8 mouse cellular contexts compared by ENCODE assay signal in genomic region chr6:82917778-82918129, GRCm38 (mm10). TPM values are rescaled to one million over a fixed set of nuclear protein-coding genes. Genes with fewer than 3 reads are reported as not detected.
DNase-seq lines count a peak whose midpoint lies in the region; ATAC-seq and TF ChIP-seq lines count a peak whose summit lies in the region.

No protein-coding gene starts in this region.

- TF ChIP-seq POLR2A in liver, adult 2 months (IDR thresholded peaks at IDR 0.05; ENCODE audit: extremely low read depth, insufficient read depth, low read length): no peak
- no peak for TF ChIP-seq POLR2A in thymus, adult 2 months (IDR thresholded peaks at IDR 0.05; ENCODE audit: control insufficient read depth, extremely low read depth, insufficient read depth, low read length, poor library complexity)

- no peak overlapping the region for H3K4me3 ChIP-seq in forebrain, embryonic 10.5 days
- H3K4me3 ChIP-seq in intestine, embryonic 14.5 days (ENCODE audit: low read depth, low read length): no peak overlapping the region
- no peak overlapping the region for H3K4me3 ChIP-seq in liver, adult 2 months (ENCODE audit: insufficient read depth, low read depth, low read length)
- no peak overlapping the region for H3K4me3 ChIP-seq in thymus, adult 2 months (ENCODE audit: control insufficient read depth, insufficient read depth, low read length)

- no peak overlapping the region for H3K4me2 ChIP-seq in intestine, embryonic 14.5 days (ENCODE audit: low read length)

- DNase-seq in frontal cortex, postnatal 14 days (ENCODE audit: low spot score in 2 of 2): no peak
- DNase-seq in Muller cell, postnatal 12 days (ENCODE audit: inconsistent ontology term): peak; percentile 29
- DNase-seq in forebrain, embryonic 10.5 days (ENCODE audit: extremely low spot score, low spot score): peak; percentile 58
- DNase-seq in intestine, embryonic 14.5 days (ENCODE audit: low spot score): peak; percentile 75
- DNase-seq in liver, adult 2 months (ENCODE audit: extremely low read depth, low read depth, low spot score): no peak
- peak; percentile 40 to 47 for DNase-seq in natural killer cell, adult 2 months (ENCODE audit: low spot score in 2 of 2)
- DNase-seq in thymus, adult 2 months: peak; percentile 68

- H3K9me3 ChIP-seq in forebrain, embryonic 10.5 days: no peaks in the 10 kb centered on the region
- H3K9me3 ChIP-seq in intestine, embryonic 14.5 days (ENCODE audit: control insufficient read depth, low read length): no peaks in the 10 kb centered on the region

- H3K27me3 ChIP-seq in forebrain, embryonic 10.5 days (ENCODE audit: poor library complexity, severe bottlenecking): peaks cover 6% of the 10 kb centered on the region; the same call in 1 of the 2 replicates
- no peaks in the 10 kb centered on the region for H3K27me3 ChIP-seq in intestine, embryonic 14.5 days (replicated peaks; ENCODE audit: control insufficient read depth, insufficient read depth, low read length)
- H3K27me3 ChIP-seq in liver, adult 2 months (ENCODE audit: control insufficient read depth, insufficient read depth, low read length): no peaks in the 10 kb centered on the region
- no peaks in the 10 kb centered on the region for H3K27me3 ChIP-seq in thymus, adult 2 months (ENCODE audit: control insufficient read depth, insufficient read depth, low read length)

- peak; percentile 77 for TF ChIP-seq CTCF in liver, adult 2 months (IDR thresholded peaks at IDR 0.05; ENCODE audit: low read depth, low read length)
- peak; percentile 73; the same call in 1 of the 2 replicates for TF ChIP-seq CTCF in thymus, adult 2 months (IDR thresholded peaks at IDR 0.05; ENCODE audit: borderline replicate concordance, control insufficient read depth, extremely low read depth, insufficient read depth, low read length, poor library complexity)

- H3K27ac ChIP-seq in forebrain, embryonic 10.5 days: no peak overlapping the region
- no peak overlapping the region for H3K27ac ChIP-seq in intestine, embryonic 14.5 days (ENCODE audit: low read depth)
- no peak overlapping the region for H3K27ac ChIP-seq in liver, adult 2 months (replicated peaks; ENCODE audit: insufficient read depth, low read depth, low read length)
- no peak overlapping the region for H3K27ac ChIP-seq in thymus, adult 2 months (ENCODE audit: control insufficient read depth, insufficient read depth, low read length)

- peak; percentile 36 for ATAC-seq in frontal cortex, adult (ENCODE audit: low TSS enrichment)
- ATAC-seq in intestine, embryonic 14.5 days (replicated peaks; ENCODE audit: low FRiP score, low TSS enrichment, low read depth): peak; percentile 60; the same call in 1 of the 2 replicates

- no peaks in the 10 kb centered on the region for H3K79me2 ChIP-seq in liver, adult 2 months (ENCODE audit: control insufficient read depth, insufficient read depth, low read length)

- WGBS in forebrain, embryonic 10.5 days: 18% methylated on average over 8 of the region's 8 CpGs
- 16% methylated on average over 8 of the region's 8 CpGs for WGBS in intestine, embryonic 14.5 days
- 16% methylated on average over 8 of the region's 8 CpGs for WGBS in liver, adult 2 months
- WGBS in thymus, adult 2 months: 25% methylated on average over 8 of the region's 8 CpGs

- H3K4me1 ChIP-seq in forebrain, embryonic 10.5 days: no peaks in the 10 kb centered on the region
- no peaks in the 10 kb centered on the region for H3K4me1 ChIP-seq in intestine, embryonic 14.5 days (replicated peaks; ENCODE audit: control insufficient read depth, insufficient read depth, low read length)
- no peaks in the 10 kb centered on the region for H3K4me1 ChIP-seq in liver, adult 2 months (ENCODE audit: control insufficient read depth, insufficient read depth, low read length)
- H3K4me1 ChIP-seq in thymus, adult 2 months (replicated peaks; ENCODE audit: control insufficient read depth, insufficient read depth, low read length): peaks cover 50% of the 10 kb centered on the region

- H3K9ac ChIP-seq in intestine, embryonic 14.5 days (ENCODE audit: low read length): no peak overlapping the region
- H3K9ac ChIP-seq in liver, adult 2 months (ENCODE audit: low read depth, low read length): no peak overlapping the region

- H3K36me3 ChIP-seq in forebrain, embryonic 10.5 days (replicated peaks): no peaks in the 10 kb centered on the region
- no peaks in the 10 kb centered on the region for H3K36me3 ChIP-seq in intestine, embryonic 14.5 days (ENCODE audit: control insufficient read depth, insufficient read depth, low read length)
- no peaks in the 10 kb centered on the region for H3K36me3 ChIP-seq in liver, adult 2 months (ENCODE audit: control insufficient read depth, insufficient read depth, low read length)
- H3K36me3 ChIP-seq in thymus, adult 2 months (ENCODE audit: control insufficient read depth, insufficient read depth, low read length): no peaks in the 10 kb centered on the region

RNA-seq across cellular contexts. Expression of gene Sema4f, which starts 21.8 kb away (rescaled TPM):
- polyA plus RNA-seq in forebrain, embryonic 10.5 days (2016; fragmentation: Nextera tagmentation; extraction: Ambion mirVana): 1.8 TPM in 2 replicates
- 1.5 and 1.6 TPM in 2 replicates for polyA plus RNA-seq in intestine, embryonic 14.5 days (2014; fragmentation: Nextera tagmentation; extraction: Ambion mirVana)
- total RNA-seq in liver, adult 2 months (2014; rRNA removed): not detected in 2 replicates
- not detected in 2 replicates for polyA plus RNA-seq in liver, adult 2 months (2012; rRNA removed)
- polyA plus RNA-seq in thymus, adult 2 months (2012; rRNA removed): 3.0 and 3.3 TPM in 2 replicates

RNA-seq across cellular contexts. Expression of gene M1ap, which starts 28.9 kb away (rescaled TPM):
- polyA plus RNA-seq in forebrain, embryonic 10.5 days (2016; fragmentation: Nextera tagmentation; extraction: Ambion mirVana): 0.81 TPM in 1 of 2 replicates, not detected in the other
- polyA plus RNA-seq in intestine, embryonic 14.5 days (2014; fragmentation: Nextera tagmentation; extraction: Ambion mirVana): 0.17 and 0.47 TPM in 2 replicates
- not detected in 2 replicates for total RNA-seq in liver, adult 2 months (2014; rRNA removed)
- polyA plus RNA-seq in liver, adult 2 months (2012; rRNA removed): 0.17 TPM in 1 of 2 replicates, not detected in the other
- polyA plus RNA-seq in thymus, adult 2 months (2012; rRNA removed): 0.58 and 1.3 TPM in 2 replicates

Comparison
In these comparisons a context has a peak if more than half of its experiments do, and no peak if none do; other contexts are left out.
1. DNase-seq: peak in Muller cell, postnatal 12 days (single experiment), forebrain, embryonic 10.5 days (single experiment), intestine, embryonic 14.5 days (single experiment), natural killer cell, adult 2 months (2 of 2) and thymus, adult 2 months (single experiment); none in frontal cortex, postnatal 14 days (0 of 2) and liver, adult 2 months (single experiment).